Mouse (Mus musculus) C2C12 (cell line): ENCODE measurements around the gene Smim14.

Experiments
- CTCF ChIP-seq: IDR thresholded peaks from one replicate; pipeline ENCODE4 v1.5.1; 2011; ENCODE audit not compliant: control insufficient read depth, insufficient read depth, insufficient read length
- MYOG ChIP-seq: IDR thresholded peaks from one replicate; pipeline ENCODE4 v1.6.1; 2011; ENCODE audit not compliant: control insufficient read depth, insufficient read length; ENCODE audit errors: extremely low read depth

GRCm38 (mm10) chr5:65513506-65513905, 23.5 kb downstream of the Smim14 start:
- TF ChIP-seq CTCF = no peak
- TF ChIP-seq MYOG = no peak
